Mouse (Mus musculus) MEL (cell line): ENCODE measurements at regions not wholly inside any gene's neighbourhood (a gene's known extent, or its start where the extent isn't known, plus 50 kb on each side); places are given as distances from the start of the nearest gene placed in this dataset.

Source experiments
- DNase-seq: peaks from one replicate; pipeline ENCODE4 v3.0.0; 2011; ENCODE audit warnings: low read depth, low spot score
- H3K27ac ChIP-seq: 2 replicates; pipeline ENCODE4 v1.5.1; 2012; ENCODE audit warnings: low read depth, mild to moderate bottlenecking, control low read depth, low read length, moderate library complexity; ENCODE audit not compliant: control insufficient read depth
- H3K27me3 ChIP-seq, 2 experiments: fragments of 150-350 bp in 1 of 2; sonication (generic) in 1 of 2; 2 replicates each; pipeline ENCODE4 v1.6.1; 2012; ENCODE audit warnings: low read length in 2 of 2, mild to moderate bottlenecking in 2 of 2, improper control_type of control experiment in 1 of 2, moderate library complexity in 1 of 2; ENCODE audit not compliant: insufficient read depth in 2 of 2, control insufficient read depth in 1 of 2
- H3K36me3 ChIP-seq, 2 experiments: 2 replicates each; pipeline ENCODE4 v1.6.1; 2012 to 2014; ENCODE audit warnings: low read length in 2 of 2, improper control_type of control experiment in 1 of 2, inconsistent platforms in 1 of 2, mild to moderate bottlenecking in 1 of 2; ENCODE audit not compliant: insufficient read depth in 2 of 2, control insufficient read depth in 1 of 2
- H3K4me1 ChIP-seq, 2 experiments: fragments of 150-350 bp in 1 of 2; sonication (generic) in 1 of 2; 2 replicates each; pipeline ENCODE4 v1.6.1; 2012; ENCODE audit warnings: low read length in 2 of 2, improper control_type of control experiment in 1 of 2, mild to moderate bottlenecking in 1 of 2; ENCODE audit not compliant: insufficient read depth in 2 of 2, control insufficient read depth in 1 of 2
- H3K4me3 ChIP-seq, 2 experiments: fragments of 150-350 bp in 1 of 2; sonication (generic) in 1 of 2; 2 replicates each; pipeline ENCODE4 v1.5.1; 2012; ENCODE audit warnings: low read depth in 2 of 2, low read length in 2 of 2, mild to moderate bottlenecking in 2 of 2, moderate library complexity in 2 of 2, control low read depth in 1 of 2, improper control_type of control experiment in 1 of 2; ENCODE audit not compliant: control insufficient read depth in 1 of 2, insufficient read depth in 1 of 2
- H3K79me2 ChIP-seq: 2 replicates; pipeline ENCODE4 v1.6.1; 2012; ENCODE audit warnings: mild to moderate bottlenecking, low read length, moderate library complexity; ENCODE audit not compliant: control insufficient read depth, poor library complexity, insufficient read depth
- H3K9ac ChIP-seq: 2 replicates; pipeline ENCODE4 v1.6.1; 2012; ENCODE audit warnings: low read depth, mild to moderate bottlenecking, control low read depth, low read length, moderate library complexity; ENCODE audit not compliant: control insufficient read depth, poor library complexity, severe bottlenecking
- H3K9me3 ChIP-seq: fragments of 150-350 bp; sonication (generic); replicated peaks from 2 replicates; pipeline ENCODE4 v1.6.1; 2012; ENCODE audit warnings: mild to moderate bottlenecking, low read length, improper control_type of control experiment, moderate library complexity; ENCODE audit not compliant: insufficient read depth
- CHD1 ChIP-seq: IDR thresholded peaks from 2 replicates; pipeline ENCODE4 v1.6.1; 2012; ENCODE audit warnings: low read depth, mild to moderate bottlenecking, inconsistent platforms, low read length, improper control_type of control experiment
- CTCF ChIP-seq, 3 experiments: IDR thresholded peaks in 2 of 3; conservative IDR thresholded peaks in 1 of 3; 2 replicates each; pipeline ENCODE4 v1.5.1; 2011 to 2012; ENCODE audit warnings: low read length in 3 of 3, low read depth in 2 of 3, mild to moderate bottlenecking in 2 of 3, improper control_type of control experiment in 1 of 3, inconsistent platforms in 1 of 3, mixed read lengths in 1 of 3, moderate library complexity in 1 of 3; ENCODE audit not compliant: control insufficient read depth in 1 of 3, insufficient read depth in 1 of 3, poor library complexity in 1 of 3, severe bottlenecking in 1 of 3
- E2F4 ChIP-seq: IDR thresholded peaks from 2 replicates; pipeline ENCODE4 v1.6.1; 2011; ENCODE audit warnings: low read depth, low read length, improper control_type of control experiment, borderline replicate concordance
- ELF1 ChIP-seq: IDR thresholded peaks from 2 replicates; pipeline ENCODE4 v1.6.1; 2014; ENCODE audit warnings: low read depth, mild to moderate bottlenecking, inconsistent platforms, low read length, improper control_type of control experiment, moderate library complexity
- HCFC1 ChIP-seq: IDR thresholded peaks from 2 replicates; pipeline ENCODE4 v1.6.1; 2012; ENCODE audit warnings: low read depth, mild to moderate bottlenecking, inconsistent platforms, low read length, improper control_type of control experiment, moderate library complexity
- POLR2AphosphoS2 ChIP-seq: IDR thresholded peaks from 2 replicates; pipeline ENCODE4 v1.6.1; 2011; ENCODE audit warnings: low read length, improper control_type of control experiment
- RAD21 ChIP-seq: IDR thresholded peaks from 2 replicates; pipeline ENCODE4 v1.6.1; 2011; ENCODE audit warnings: mild to moderate bottlenecking, low read depth, low read length, improper control_type of control experiment
- RCOR1 ChIP-seq: IDR thresholded peaks from 2 replicates; pipeline ENCODE4 v1.6.1; 2012; ENCODE audit warnings: low read depth, mild to moderate bottlenecking, inconsistent platforms, low read length, improper control_type of control experiment
- TBP ChIP-seq: IDR thresholded peaks from 2 replicates; pipeline ENCODE4 v1.8.0; 2011; ENCODE audit warnings: low read depth, low read length, improper control_type of control experiment
- UBTF ChIP-seq: IDR thresholded peaks from 2 replicates; pipeline ENCODE4 v1.6.1; 2012; ENCODE audit warnings: low read depth, mild to moderate bottlenecking, inconsistent platforms, low read length, improper control_type of control experiment, moderate library complexity, borderline replicate concordance; ENCODE audit not compliant: insufficient read depth
- USF2 ChIP-seq, 2 experiments: IDR thresholded peaks; 2 replicates each; pipeline ENCODE4 v1.6.1; 2011 to 2012; ENCODE audit warnings: improper control_type of control experiment in 2 of 2, low read length in 2 of 2, borderline replicate concordance in 1 of 2, inconsistent platforms in 1 of 2, low read depth in 1 of 2, mild to moderate bottlenecking in 1 of 2; ENCODE audit not compliant: insufficient read depth in 1 of 2
- ZC3H11A ChIP-seq: IDR thresholded peaks from 2 replicates; pipeline ENCODE4 v1.6.1; 2012; ENCODE audit warnings: low read depth, mild to moderate bottlenecking, inconsistent platforms, low read length, improper control_type of control experiment
- ZNF384 ChIP-seq: IDR thresholded peaks from 2 replicates; pipeline ENCODE4 v1.6.1; 2012; ENCODE audit warnings: low read depth, mild to moderate bottlenecking, inconsistent platforms, low read length, improper control_type of control experiment

DNA sequence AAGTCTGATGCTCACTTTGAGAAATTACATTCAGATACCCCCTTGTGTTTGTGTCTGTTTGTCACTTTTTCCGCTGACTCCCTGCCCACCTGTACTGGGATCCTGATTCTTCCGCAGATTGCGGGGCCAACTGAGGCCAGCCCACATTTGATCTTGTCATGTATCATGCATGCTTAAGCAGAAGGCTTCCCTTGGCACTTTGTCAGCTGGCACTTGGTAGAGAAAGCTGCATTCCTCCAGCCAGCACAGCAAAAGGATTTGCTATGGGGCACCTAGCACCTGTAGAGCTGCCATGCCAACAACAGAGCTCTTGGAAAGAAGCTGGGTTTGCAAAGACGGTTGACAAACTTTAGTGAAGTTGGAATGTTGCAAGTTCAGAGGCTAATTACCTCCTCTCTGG is 69.9 kb upstream of the Qrfpr start:
- Histone ChIP-seq H3K36me3 (no peaks in the 10 kb centered on the region), H3K79me2 (no peaks in the 10 kb centered on the region), H3K27ac (no peak overlapping the region), H3K9me3 (no peaks in the 10 kb centered on the region), H3K9ac (no peak overlapping the region), H3K27me3 (peaks cover 0 to 1% of the 10 kb centered on the region in 2 experiments; a peak in 1 of 4 replicates), H3K4me1 (no peaks in the 10 kb centered on the region), H3K4me3 (no peak overlapping the region)
- no peak for DNase-seq
- TF ChIP-seq RCOR1 (no peak), TBP (no peak)

- no peaks in the 10 kb centered on the region for H3K27me3 ChIP-seq
- no peak overlapping the region for H3K9ac ChIP-seq
- no peak for DNase-seq
- no peaks in the 10 kb centered on the region for H3K79me2 ChIP-seq
- no peaks in the 10 kb centered on the region for H3K9me3 ChIP-seq
- H3K4me1 ChIP-seq: no peaks in the 10 kb centered on the region
- H3K27ac ChIP-seq: no peak overlapping the region
- TF ChIP-seq USF2 (IDR thresholded peaks at IDR 0.05; ENCODE audit: borderline replicate concordance in 1 of 2, insufficient read depth in 1 of 2, low read depth in 1 of 2, low read length in 2 of 2) (no peak), RAD21 (no peak), ZNF384 (no peak), HCFC1 (no peak)
- TF ChIP-seq, all 39 proteins: peak for 0
- no peaks in the 10 kb centered on the region for H3K36me3 ChIP-seq
- H3K4me3 ChIP-seq: no peak overlapping the region
Measured at GRCm38 (mm10) chr3:36284066-36284465, 62.0 kb upstream of the Qrfpr start.

DNA sequence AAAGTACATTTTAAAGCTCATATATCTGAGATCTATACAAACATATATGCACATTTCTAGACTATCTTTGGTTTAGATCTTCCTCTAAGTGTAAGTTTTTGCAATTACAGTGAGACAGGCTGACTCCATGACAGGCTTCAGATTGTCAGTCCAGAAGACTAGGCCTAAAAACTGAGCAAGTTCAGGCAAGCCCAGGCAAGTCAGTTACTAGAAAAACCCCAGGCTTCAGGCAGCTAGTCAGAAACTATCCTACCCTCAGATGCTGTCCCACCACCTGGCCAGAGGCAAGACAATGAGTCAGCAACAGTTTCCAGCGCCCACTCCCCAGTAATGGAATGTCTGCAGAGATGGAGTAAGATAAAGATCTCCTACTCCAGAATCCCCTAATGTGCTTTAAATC is 53.4 kb upstream of the Qrfpr start:
- H3K79me2 ChIP-seq: no peaks in the 10 kb centered on the region
- no peak overlapping the region for H3K27ac ChIP-seq
- H3K9ac ChIP-seq: no peak overlapping the region
- H3K27me3 ChIP-seq: no peaks in the 10 kb centered on the region; a peak in 1 of 4 replicates
- no peak overlapping the region for H3K4me3 ChIP-seq
- no peaks in the 10 kb centered on the region for H3K4me1 ChIP-seq
- TF ChIP-seq UBTF: no peak
- no peak for TF ChIP-seq CTCF (IDR thresholded peaks at IDR 0.05 in 2 of 3, conservative IDR thresholded peaks at IDR 0.05 in 1 of 3; ENCODE audit: control insufficient read depth in 1 of 3, insufficient read depth in 1 of 3, low read depth in 2 of 3, low read length in 3 of 3, poor library complexity in 1 of 3, severe bottlenecking in 1 of 3)
- TF ChIP-seq POLR2AphosphoS2: no peak
- TF ChIP-seq CHD1: no peak
- TF ChIP-seq ELF1: no peak
- no peak for TF ChIP-seq ZC3H11A
- no peak for TF ChIP-seq E2F4
- no peaks in the 10 kb centered on the region for H3K36me3 ChIP-seq
- H3K9me3 ChIP-seq: no peaks in the 10 kb centered on the region
- no peak for DNase-seq
